Mouse (Mus musculus): ENCODE measurements around the gene Tspan4.

Gene Tspan4

DNA sequence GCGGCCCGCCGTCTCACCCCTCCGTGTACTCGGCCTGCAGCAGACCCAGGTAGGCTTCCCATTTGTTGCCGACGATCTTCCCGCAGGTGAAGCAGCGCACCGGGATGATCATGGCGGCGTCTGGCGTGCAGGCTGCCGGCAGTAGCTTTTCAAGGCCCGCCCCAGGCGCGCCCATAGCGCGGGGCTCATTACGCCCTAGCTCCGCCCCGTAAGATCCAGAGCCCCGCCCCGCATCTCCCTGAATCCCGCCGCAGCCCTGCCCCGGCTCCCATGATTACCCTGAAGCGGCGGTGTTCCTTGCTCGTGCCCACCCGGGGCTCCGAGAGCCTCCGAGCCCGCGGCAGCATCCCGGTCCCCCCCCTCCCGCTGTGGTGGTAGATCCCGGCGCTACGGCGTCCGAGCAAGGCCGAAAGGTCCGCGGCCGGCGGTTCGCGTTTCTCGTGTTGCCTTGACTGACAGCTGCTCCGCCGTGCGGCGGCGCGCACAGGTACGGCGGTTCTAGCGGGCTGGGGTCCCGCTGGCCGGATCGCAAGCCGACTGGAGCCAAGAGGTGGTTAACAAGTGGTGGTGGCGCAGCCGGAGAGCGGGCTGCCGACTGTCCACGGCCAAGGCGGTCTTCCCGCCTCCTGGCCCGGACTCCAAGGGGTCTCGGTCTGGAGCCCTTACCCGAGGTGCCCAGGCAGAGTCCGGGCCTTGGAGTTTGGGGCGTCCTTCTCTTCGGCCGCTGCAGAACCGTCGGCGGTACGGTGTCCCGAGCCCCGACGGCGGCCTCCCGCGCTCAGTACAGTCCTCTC, at the start of gene Tspan4, which contains the start of gene Polr2l:
Gene Tspan4, plus strand, starts transcription at position 230 of the 794 bp plus-strand sequence.
Gene Polr2l, minus strand, starts transcription at position 122 of the 794 bp plus-strand sequence.
- in situ Hi-C loops (cut with MboI; ENCODE audit: unreplicated experiment in 2 of 2) = loop anchor here (10.0 to 25.0 kb wide), 2 partner anchors 187 to 430 kb away; partner anchors contain the start of gene Muc6 (in 2 of the 2)

DNA sequence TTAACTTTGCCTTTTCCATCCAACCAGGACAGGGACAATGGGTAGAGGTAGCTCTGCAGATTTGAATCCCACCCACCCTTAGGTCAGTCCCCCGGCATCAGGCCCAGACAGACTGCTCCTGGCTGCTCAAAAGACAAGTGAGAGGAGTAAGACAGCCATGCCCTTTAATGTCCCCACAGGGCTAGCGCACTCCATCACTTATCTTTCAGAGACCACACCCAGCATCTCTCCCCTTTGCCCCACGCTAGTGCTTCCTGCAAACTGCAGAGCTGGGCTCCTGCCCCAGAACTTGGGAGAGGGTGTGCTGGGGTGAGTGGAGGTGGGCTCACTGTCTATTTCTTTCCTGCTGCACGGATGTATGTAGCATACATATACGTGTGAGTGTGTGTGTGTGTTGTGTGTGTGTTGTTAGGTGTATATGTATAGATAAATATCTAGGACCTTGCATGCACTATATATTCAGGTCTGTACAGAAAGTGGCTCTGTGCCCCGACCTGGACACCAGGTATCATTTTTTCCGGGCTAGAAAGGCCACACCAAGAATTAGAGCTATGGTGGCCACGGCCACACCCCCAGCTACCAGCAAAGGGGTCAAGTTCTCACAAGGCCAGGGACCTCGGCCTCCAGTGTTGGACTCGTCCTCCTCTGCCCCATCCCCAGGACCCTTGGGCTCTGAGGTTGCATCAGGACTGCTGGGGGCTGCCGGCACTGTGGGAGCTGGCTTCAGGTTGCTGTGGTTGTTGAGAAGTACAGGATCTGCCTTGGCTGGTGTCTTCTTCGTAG, 47.9 kb upstream of the Tspan4 start:
- in situ Hi-C loops (cut with MboI; ENCODE audit: unreplicated experiment in 2 of 2) = no loop called here

DNA sequence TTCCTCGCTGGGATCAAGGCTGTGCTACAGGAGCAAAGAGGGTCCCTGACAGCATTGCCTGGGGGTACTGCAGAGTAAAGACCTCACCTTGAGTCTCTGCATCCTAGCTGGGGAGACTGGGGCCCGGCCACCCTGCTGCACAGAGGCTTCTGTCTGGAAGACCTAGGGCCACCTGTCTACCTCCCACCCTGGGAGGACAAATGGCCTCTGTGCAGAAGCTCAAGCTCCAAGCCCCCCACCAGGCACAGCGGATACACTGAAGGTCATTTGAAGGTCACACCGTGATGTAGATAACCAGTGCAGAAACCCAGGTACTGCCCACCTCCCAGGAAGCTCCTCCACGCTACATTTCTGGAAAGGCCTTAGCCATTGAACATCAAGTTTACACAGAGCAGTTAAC, 46.3 kb upstream of the Tspan4 start:
- in situ Hi-C loops (cut with MboI; ENCODE audit: unreplicated experiment in 2 of 2) = no loop called here

DNA sequence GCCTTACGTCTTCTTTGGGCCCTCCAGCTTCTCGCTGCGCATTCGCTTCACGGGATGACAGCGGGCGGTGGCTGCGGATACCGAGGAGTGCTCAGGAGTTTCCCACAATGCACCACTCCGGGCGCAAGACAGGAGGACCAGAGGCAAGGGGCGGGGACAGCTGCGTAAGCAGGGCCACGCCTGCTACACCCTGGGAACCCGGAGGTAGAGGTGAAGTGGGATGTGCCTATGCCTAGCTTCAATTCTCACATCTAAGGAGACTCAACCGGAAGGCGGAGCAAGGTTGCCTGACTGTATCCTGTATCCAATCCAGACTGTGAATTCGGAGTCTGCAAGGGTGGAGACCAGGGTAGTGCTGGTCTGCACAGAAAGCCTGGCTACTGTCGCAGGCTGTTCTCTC, 45.7 kb upstream of the Tspan4 start, which contains the start of gene Cend1:
Gene Cend1, minus strand, starts transcription at position 182 of the 400 bp plus-strand sequence.
- in situ Hi-C loops (cut with MboI; ENCODE audit: unreplicated experiment in 2 of 2) = no loop called here

DNA sequence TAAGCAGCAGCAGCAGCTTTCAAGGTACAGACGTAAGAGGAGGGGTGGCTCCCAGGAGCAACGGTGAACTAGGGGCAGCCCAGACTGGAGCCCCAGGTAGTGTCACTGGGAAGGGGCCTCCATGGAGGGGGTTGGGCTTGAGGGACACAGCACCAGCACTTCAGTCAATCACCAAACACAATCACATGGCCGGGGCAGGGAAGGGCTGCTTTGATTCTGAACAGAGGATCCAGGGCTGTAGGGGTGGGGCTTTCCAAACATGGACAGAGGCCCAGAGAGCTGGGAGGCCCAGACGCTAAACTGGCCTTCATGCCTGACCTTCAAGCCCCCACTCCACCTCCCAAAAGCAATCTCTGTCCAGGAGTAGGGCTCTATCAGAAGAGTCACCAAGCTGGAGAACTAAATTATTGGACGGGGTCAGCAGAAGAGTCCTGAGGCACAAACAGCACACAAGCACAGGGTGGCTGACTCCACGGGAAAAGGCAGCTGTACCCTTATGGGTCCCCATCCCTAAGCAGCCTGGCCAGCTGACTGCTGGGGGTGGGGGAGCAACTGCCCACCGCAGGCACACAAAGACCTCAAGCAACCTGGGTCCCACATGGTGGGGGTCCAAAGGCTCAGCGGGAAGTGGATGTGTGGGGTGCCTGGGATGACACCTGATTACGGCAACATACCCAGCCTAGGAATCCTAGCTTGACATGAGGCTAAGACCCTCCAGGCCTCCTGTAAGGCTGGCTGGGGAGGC, 45.0 kb upstream of the Tspan4 start:
- in situ Hi-C loops (cut with MboI; ENCODE audit: unreplicated experiment in 2 of 2) = no loop called here

DNA sequence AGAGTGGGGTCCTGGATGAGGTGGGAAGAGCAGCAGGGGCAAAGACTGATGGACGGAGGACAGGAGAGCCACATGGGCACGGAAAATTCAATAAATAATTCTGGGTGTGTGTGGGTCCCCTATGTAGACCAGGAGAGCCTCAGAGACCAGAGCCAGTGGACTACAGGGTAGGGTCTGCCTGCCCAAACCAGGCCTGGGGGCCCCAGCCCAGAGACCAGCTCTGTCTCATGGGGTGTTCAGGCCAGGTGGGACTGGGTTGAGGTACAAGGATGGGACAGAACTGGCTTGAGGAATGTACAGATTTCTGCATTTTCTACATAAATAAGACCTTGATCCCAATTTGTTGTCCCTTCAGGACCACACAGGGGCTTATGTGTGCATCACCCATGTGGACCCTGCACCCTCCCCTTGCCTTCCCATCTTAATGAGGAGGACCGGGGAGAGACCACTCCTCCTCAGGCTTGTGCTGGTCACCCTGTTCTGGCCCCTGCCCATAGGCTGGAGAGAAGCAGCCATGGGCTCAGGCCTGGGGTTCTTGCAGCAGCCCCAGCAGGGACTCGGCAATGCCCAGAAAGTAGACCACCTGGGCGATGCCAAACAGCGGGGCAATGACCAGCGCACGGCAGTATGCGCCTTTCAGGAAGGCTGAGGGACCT, 44.3 kb upstream of the Tspan4 start:
- in situ Hi-C loops (cut with MboI; ENCODE audit: unreplicated experiment in 2 of 2) = no loop called here

DNA sequence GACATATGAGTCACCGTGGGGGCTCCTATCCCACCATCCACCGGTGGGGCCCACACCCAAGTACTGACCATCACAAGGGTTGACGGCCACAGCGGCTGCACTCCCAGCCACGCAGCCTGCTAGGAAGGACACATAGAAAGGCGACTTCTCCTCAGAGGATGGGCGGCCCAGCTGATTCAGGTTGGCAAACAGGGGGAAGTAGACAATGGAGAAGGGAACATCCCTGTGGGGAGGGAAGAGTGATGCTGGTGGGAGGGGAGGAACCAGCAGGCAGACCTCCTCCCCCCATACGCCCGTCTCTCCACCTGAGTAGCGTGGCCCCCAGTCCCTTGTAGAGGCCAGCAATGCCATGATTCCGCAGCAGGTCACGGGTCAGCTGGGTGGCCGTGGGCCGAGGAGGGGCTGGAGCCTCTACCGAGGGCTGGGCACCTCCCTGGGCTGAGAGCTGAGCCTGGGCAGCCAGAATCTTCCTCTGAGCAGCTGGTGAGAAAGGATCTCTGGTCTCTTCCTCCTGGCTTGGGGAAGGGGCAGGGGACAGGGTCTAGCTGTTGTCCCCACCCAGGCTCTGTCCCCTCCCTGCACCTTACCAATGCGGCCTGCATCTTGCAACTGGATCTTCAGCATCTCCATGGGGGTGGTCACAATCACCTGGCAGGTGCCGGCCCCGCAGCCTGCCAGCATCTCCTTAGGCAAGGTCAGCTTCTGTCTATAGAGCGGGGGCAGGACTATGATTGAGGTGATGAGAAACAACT, 43.4 kb upstream of the Tspan4 start:
- in situ Hi-C loops (cut with MboI; ENCODE audit: unreplicated experiment in 2 of 2) = no loop called here

DNA sequence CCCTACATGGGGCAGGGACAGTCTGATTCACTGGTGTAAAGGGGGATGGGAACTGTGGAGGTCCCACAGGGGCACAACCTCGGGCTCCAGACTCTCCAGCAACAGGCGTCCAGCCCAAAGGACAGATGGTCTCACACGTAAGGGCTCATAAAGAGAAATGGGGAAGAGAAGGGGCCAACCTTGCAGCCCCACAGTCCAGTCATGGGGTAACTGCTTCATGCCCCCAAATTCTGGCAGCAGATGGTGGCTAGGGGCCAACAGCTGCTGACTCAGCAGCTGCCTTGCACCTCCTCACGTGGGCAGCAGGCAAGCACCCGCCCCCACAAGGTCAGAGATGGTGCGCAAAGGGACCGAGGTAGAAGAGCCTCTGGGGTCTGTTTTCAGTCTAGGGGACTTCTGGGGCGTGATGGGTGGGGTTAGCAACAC, 42.8 kb upstream of the Tspan4 start:
- in situ Hi-C loops (cut with MboI; ENCODE audit: unreplicated experiment in 2 of 2) = no loop called here

DNA sequence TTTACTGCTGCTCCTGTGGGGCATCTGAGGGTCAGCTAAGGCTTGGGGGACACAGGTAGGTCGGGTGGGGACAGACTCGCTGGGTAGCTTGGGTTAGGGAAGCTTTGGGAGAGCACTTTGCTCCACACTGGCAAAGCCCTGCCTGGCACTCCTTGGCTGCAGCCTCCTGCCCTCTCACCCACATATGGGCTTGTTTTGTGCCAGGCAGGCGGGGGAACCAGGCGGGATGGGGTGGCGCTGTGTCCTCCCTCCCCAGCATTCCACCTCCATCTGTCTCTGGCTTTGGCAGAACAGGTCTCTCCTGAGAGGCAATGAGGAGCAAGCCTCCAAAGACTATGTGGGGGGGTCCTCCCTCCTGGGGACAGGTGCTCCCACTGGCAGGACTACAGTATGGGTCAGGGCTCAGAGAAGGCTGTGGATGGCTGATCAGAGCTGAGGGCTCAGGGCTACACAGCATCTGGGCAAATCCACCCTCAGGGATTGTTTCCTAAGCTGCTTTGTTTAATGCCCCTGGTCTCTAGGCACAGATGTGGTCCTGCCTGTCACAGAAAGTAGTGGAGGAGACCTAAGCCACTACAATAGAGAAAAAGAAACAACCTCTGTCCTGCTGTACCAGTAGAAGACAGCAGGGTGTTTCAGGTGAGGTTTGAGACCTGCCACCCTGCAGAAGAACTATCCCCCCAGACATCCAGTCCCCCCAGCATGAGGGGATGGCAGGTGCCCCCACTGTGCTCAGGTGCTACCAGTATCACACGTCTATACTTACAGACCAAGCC, 42.1 kb upstream of the Tspan4 start:
- in situ Hi-C loops (cut with MboI; ENCODE audit: unreplicated experiment in 2 of 2) = no loop called here

DNA sequence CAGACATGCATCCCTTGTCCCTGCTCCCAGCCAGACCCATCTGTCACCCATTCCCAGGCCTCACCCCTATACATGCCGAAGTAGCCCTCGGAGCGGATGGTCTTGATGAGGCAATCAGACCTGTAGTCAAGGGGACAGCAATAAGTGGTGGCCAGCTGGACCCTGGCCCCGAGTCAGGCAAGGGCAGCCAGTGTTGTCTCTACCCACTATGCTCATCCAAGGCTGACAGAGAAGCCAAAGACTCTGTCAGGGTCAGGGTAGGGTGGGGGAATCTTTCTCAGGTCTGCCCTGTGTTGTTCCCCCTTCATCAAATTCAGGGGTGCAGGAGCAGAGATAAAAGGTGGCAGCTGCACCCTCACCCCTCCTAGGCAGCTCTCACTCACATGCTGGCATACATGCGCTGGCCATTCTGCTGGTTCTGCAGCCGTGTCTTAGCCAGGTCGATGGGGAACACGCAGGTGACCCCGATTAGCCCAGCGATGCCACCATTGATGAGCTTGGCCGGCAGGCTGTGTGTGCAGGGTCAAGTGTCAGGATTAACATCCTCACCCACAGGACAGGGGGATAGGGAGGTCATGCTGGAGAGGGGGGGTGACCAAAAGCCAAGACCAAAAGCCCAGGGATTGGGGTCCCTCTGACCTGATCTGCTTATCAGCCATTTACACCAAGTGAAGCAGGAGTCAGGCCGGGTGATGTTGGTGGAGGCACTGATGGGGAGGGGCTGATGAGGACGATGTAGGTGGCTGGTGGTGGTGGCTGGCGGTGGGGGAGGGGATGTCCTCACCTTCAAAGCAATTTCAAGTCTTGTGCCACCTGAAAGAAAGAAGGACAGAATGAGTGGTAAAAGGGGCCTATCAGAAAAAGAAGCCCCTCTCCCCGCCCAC, 41.3 kb upstream of the Tspan4 start:
- in situ Hi-C loops (cut with MboI; ENCODE audit: unreplicated experiment in 2 of 2) = no loop called here

DNA sequence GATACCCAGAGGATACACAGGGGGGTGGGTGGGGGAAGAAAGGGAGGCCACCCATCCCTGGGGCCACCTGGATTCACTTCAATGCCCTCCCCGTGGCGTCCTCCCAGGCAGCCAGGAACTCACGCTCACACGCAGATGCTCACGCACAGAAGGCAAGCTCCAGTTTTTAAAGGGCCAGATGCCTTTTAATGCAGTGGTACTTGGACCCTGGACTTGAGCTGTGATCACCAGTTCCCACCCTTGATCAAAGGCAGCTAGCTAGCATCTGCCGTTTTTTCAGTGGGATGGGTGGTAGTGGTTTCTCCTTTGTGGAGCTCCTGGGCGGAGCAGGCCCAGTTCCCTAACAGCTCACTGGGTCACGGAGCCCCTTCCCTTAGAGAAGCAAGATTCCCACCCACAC, 40.6 kb upstream of the Tspan4 start:
- in situ Hi-C loops (cut with MboI; ENCODE audit: unreplicated experiment in 2 of 2) = no loop called here

DNA sequence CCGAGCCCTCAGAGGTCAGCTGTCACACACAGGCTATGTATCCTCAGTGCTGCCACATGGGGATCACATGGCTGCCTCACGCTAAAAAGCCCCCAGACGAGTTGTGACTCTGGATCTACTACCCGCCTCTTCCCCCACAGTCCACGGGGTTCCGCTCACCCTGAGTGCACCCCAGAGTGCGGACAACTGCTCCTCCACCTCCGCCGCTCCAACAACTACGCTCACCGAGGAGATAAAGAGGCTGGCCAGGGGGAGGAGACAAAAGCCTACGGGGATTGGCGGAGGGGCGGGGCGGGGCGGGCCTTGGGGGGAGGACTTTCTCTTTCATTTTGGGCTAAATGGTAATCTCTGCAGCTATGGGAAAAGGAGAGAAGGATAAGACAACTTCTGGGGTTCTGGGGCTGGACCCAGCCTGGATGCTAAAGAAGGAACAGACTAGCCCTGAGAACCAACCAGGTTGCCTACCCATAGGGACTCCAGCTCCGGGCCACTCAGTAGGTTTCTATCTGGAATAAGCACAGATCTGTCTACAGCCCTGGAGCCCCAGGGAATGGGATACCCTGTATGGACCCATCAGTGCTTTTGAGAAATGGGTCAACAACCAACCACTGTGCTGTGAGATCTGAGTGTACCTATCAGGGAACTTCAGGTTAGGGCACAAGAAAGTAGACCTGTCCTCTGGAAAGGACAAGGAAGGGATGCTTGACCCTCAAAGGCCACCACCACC, 39.7 kb upstream of the Tspan4 start:
- in situ Hi-C loops (cut with MboI; ENCODE audit: unreplicated experiment in 2 of 2) = no loop called here

DNA sequence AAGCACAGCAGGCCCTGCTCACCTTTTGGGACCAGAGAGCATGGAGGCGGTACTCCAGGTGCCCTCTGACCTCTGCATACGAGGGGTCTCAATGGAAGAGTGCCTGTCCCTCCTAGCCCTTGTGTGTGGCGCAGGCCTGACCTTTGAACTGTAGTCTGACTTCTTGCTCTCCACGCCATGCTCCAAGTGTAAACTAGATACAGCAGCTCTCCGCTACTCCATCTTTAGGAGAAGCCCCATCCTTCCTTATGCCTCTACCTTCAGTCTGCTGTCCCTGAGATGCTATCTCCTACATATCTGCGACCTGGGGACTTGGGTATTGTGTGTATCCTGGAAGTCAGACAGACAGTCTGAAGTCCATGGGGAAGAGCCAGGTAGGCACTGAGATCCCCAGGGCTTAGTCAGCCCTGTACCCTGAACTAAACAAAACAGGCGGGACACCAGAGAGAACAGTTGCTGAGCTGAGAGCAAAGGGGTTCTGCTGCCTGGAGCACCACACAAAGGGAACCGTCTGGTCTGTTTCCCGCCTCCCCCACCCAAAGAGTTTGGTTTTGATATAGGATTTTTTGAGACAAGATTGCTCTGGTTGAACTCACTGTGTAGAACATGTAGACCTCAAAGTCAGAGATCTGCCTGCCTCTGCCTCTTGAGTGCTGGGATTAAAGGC, 39.1 kb upstream of the Tspan4 start:
- in situ Hi-C loops (cut with MboI; ENCODE audit: unreplicated experiment in 2 of 2) = no loop called here

DNA sequence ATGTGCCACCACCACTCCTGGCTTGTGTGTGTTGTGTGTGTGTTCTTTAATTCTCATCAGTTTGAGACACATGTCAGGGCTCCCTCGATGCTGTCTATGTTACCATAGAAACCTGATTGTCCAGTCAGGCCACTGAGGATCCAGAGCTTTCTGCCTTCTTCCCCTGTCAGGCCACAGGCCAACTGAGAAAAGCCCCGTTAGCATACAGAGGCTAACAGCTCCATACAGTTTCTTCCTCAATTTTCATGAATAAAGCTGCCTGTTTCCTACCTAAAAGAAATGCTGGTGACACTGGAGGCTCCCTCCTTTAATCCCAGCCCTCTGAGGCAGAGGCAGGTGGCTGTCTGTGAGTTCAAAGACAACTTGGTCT, 38.5 kb upstream of the Tspan4 start:
- in situ Hi-C loops (cut with MboI; ENCODE audit: unreplicated experiment in 2 of 2) = no loop called here

DNA sequence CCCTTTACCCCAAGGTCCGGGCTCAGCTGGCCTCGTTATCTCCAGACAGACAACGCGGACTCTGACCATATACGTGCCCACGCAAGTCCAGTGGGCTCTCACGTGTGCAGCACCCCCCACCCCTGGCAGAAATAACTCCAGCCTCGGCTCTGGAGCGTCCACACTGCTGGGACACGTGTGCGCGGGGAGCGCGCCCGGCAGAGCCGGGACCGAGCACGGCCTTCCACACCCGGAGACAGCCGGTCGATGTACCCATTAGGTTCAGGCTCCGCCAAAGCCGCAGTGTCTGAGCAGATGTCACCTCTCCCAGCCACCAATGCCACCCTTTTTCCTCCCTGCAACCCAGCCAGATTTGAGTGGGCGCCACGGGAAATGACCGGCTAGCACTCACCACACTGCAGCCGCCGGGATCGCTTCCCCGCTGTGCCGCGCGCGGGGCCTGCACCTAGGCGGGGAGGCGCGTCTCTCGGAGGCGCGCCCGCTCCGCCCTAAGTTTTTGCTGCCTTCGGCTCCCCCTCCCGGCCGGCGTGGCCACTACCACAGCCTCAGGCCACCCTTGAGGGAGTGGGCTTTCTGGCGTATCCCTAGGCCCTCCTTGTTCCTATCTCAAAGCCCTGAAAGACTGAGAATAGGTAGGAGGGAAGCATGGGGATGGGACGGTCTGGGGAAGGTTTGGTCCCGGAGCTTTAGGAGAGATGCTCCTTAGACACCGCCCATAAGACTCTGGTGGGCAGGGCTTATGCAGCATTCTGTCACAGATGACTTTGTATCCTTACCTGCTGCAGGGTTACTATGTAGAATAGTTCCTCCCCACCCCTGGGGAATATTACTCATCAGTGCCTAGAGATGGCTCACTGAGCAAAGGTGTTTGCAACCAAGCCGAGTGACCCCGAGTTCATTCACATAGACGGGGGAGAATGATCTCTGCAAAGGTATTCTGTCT, 37.6 kb upstream of the Tspan4 start, which contains the start of gene Slc25a22:
Gene Slc25a22, minus strand, starts transcription at position 715 of the 943 bp plus-strand sequence.
- in situ Hi-C loops (cut with MboI; ENCODE audit: unreplicated experiment in 2 of 2) = no loop called here

Measured in v-Abl transformed pro-B cells (cell line).